Mouse (Mus musculus): ENCODE results near the gene Gm11639. TPM values are rescaled to one million over a fixed set of nuclear protein-coding genes. Genes with fewer than 3 reads are reported as not detected.

The Gm11639 gene
- polyA plus RNA-seq, 1 experiment from 2014 or later, result not detected

GRCm38 (mm10) chr11:105164516-105165510, 479.3 kb downstream of the Gm11639 start:
- ATAC-seq (ENCODE audit: low read depth), result no peak
- Histone ChIP-seq H3K27me3 (no peaks in the 10 kb centered on the region), H3K9ac (no peak overlapping the region), H3K36me3 (no peaks in the 10 kb centered on the region), H3K27ac (replicated peaks) (no peak overlapping the region), H3K9me3 (peaks cover 23% of the 10 kb centered on the region), H3K4me3 (no peak overlapping the region), H3K4me1 (replicated peaks) (no peaks in the 10 kb centered on the region), H3K4me2 (no peak overlapping the region)
- 83% methylated on average over 69 of the region's 69 CpGs for WGBS

GRCm38 (mm10) chr11:105166780-105167179, 481.3 kb downstream of the Gm11639 start:
- H3K27me3 ChIP-seq, result no peaks in the 10 kb centered on the region
- no peak overlapping the region for H3K4me3 ChIP-seq
- no peaks in the 10 kb centered on the region for H3K36me3 ChIP-seq
- H3K9me3 ChIP-seq, result peaks cover 23% of the 10 kb centered on the region
- no peak overlapping the region for H3K27ac ChIP-seq (replicated peaks)
- H3K9ac ChIP-seq, result no peak overlapping the region
- H3K4me1 ChIP-seq (replicated peaks), result no peaks in the 10 kb centered on the region
- WGBS, result 90% methylated on average over 10 of the region's 10 CpGs
- no peak overlapping the region for H3K4me2 ChIP-seq
- ATAC-seq (ENCODE audit: low read depth), result no peak

Other genes starting within 250 kb of the Gm11639 start
- gene Kansl1, start 216.8 kb upstream of the Gm11639 start, polyA plus RNA-seq (2015; fragmentation: Nextera tagmentation; extraction: Ambion mirVana), result 28.9 and 30.9 TPM in 2 replicates
- gene Cdc27, start 135.1 kb upstream of the Gm11639 start, polyA plus RNA-seq (2015; fragmentation: Nextera tagmentation; extraction: Ambion mirVana), result 40.6 and 47.2 TPM in 2 replicates
- gene Myl4, start 135.0 kb upstream of the Gm11639 start, polyA plus RNA-seq (2015; fragmentation: Nextera tagmentation; extraction: Ambion mirVana), result 8.5 and 20.8 TPM in 2 replicates
- gene Itgb3, start 77.7 kb upstream of the Gm11639 start, polyA plus RNA-seq (2015; fragmentation: Nextera tagmentation; extraction: Ambion mirVana), result 2.9 and 3.1 TPM in 2 replicates